Mouse (Mus musculus) lung, adult 2 months (tissue): ENCODE measurements around the gene Oaz3. TPM values are rescaled to one million over a fixed set of nuclear protein-coding genes. Genes with fewer than 3 reads are reported as not detected.

Experiments
- DNase-seq: peaks from one replicate; pipeline ENCODE4 v3.0.0; 2022
- H3K4me1 ChIP-seq: fragments of 200-500 bp; 2 replicates; pipeline ENCODE4 v1.6.1; 2011; ENCODE audit warnings: low read length; ENCODE audit not compliant: control insufficient read depth, insufficient read depth
- H3K4me3 ChIP-seq: fragments of 200-500 bp; replicated peaks from 2 replicates; pipeline ENCODE3; 2011; ENCODE audit warnings: low read depth, mild to moderate bottlenecking, control low read depth, low read length; ENCODE audit errors: extremely low read depth
- CTCF ChIP-seq: fragments of 200-500 bp; IDR thresholded peaks from 2 replicates; pipeline ENCODE4 v1.5.1; 2011; ENCODE audit warnings: mild to moderate bottlenecking, low read length, control low read depth; ENCODE audit not compliant: insufficient read depth
- POLR2A ChIP-seq: fragments of 200-500 bp; IDR thresholded peaks from 2 replicates; pipeline ENCODE4 v1.6.1; 2011; ENCODE audit warnings: low read depth, mild to moderate bottlenecking, control low read depth, low read length, borderline replicate concordance; ENCODE audit errors: extremely low read depth
- WGBS: fragments of 180-500 bp; shearing (Covaris S2); methylation state at CpG from one replicate; pipeline ENCODE4 v1.1.7; 2018; 5-methylcytosine and 5-hydroxymethylcytosine counted together
- polyA plus RNA-seq: library from polyadenylated mRNA; depleted of rRNA; stranded (reverse); fragments of >200 nt; gene quantifications from 2 replicates; pipeline ENCODE4 v1.2.3, GENCODE M21; 2012; rRNA removed

Gene Oaz3
- polyA plus RNA-seq, 1 experiment, result not detected

GRCm38 (mm10) chr3:94391001-94391400 is 52.7 kb downstream of the Oaz3 start:
- Histone ChIP-seq H3K4me1 (no peaks in the 10 kb centered on the region), H3K4me3 (no peak overlapping the region)
- WGBS, result 82% methylated on average over 5 of the region's 5 CpGs
- no peak for TF ChIP-seq CTCF
- no peak for TF ChIP-seq POLR2A
- no peak for DNase-seq

GRCm38 (mm10) chr3:94389420-94389819 is 54.3 kb downstream of the Oaz3 start:
- no peaks in the 10 kb centered on the region for H3K4me1 ChIP-seq
- WGBS, result 89% methylated on average over 16 of the region's 16 CpGs
- no peak for DNase-seq
- TF ChIP-seq POLR2A (no peak), CTCF (no peak)
- H3K4me3 ChIP-seq, result no peak overlapping the region

DNA sequence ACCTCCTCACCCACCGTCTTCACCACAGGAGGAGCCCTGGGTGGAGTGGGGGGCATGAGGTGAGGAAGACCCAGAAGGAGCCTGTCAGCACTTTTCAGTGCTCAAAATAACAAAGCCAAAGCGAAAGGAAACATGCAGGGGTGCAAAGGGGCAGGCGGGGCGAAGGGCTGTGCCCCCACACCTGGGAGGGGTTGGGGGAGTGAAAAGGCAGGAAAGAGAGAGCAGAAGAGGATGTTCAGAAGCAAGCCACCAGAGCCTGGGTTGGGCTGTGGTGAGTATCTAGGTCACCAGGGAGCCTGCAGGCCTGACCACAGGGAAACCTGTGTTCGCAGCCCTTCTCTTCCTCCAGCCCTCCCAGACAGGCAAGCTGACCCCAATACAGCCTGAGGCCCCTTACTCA is 55.7 kb downstream of the Oaz3 start:
- no peak for DNase-seq
- WGBS, result 64% methylated on average over 5 of the region's 5 CpGs
- Histone ChIP-seq H3K4me3 (no peak overlapping the region), H3K4me1 (no peaks in the 10 kb centered on the region)
- TF ChIP-seq CTCF (no peak), POLR2A (no peak)

DNA sequence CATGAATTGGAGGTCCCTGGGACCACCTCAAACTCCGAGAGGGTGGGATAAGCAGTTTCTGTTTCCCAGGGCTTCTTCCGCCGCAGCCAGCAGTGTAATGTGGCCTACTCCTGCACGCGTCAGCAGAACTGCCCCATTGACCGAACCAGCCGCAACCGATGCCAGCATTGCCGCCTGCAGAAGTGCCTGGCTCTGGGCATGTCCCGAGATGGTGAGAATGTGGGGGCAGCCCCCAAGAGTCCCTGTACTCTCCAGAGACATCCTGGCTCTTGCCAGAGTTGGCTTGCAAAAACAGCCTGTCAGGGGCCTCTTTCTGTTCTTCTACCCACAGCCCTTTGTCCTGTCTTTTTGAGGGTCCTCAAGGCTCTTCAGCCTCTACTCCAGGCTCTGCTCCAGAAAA is 56.3 kb downstream of the Oaz3 start:
- TF ChIP-seq POLR2A, result no peak
- no peak for TF ChIP-seq CTCF
- DNase-seq, result no peak
- H3K4me1 ChIP-seq, result no peaks in the 10 kb centered on the region
- 90% methylated on average over 10 of the region's 10 CpGs for WGBS
- no peak overlapping the region for H3K4me3 ChIP-seq

DNA sequence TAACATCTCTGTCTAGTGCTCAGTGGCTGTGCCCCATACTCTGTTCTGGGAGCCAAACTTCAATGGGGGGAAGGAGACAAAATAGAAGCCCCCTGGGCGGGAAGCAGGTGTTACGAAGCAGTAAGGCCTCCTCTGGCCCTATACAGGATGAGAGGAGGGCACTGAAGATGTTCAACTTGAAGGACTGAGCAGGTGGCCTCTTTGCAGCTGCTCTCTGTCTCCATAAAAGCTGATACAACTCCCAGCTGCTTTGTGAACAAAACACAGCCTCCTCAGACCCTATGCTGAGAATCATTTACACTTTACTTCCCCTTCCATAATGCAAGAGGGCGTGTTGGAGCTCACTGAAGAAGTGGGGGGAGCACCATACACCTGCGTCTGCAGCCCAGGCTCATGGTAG is 57.0 kb downstream of the Oaz3 start:
- Histone ChIP-seq H3K4me1 (no peaks in the 10 kb centered on the region), H3K4me3 (no peak overlapping the region)
- TF ChIP-seq POLR2A, result no peak
- no peak for TF ChIP-seq CTCF
- DNase-seq, result no peak
- WGBS, result 57% methylated on average over 4 of the region's 4 CpGs

- DNase-seq, result no peak
- WGBS, result 58% methylated on average over 3 of the region's 3 CpGs
- no peak for TF ChIP-seq POLR2A
- no peak for TF ChIP-seq CTCF
These were observed 60.2 kb downstream of the Oaz3 start for GRCm38 (mm10) chr3:94383476-94383875.

More at GRCm38 (mm10) chr3:94383476-94383875, 60.2 kb downstream of the Oaz3 start:
- Histone ChIP-seq H3K4me3 (no peak overlapping the region), H3K4me1 (no peaks in the 10 kb centered on the region)

Other genes with a start within 250 kb of the Oaz3 start
- gene Gm5286, start 247.2 kb downstream of the Oaz3 start, polyA plus RNA-seq, result not detected in 2 replicates
- not detected in 2 replicates for gene Gm4778, start 179.9 kb downstream of the Oaz3 start, polyA plus RNA-seq
- 1.2 and 2.1 TPM in 2 replicates for gene Them4, start 133.8 kb downstream of the Oaz3 start, polyA plus RNA-seq
- gene Them5, start 101.8 kb downstream of the Oaz3 start, polyA plus RNA-seq, result 0.26 and 24.4 TPM in 2 replicates
- 0.37 and 0.83 TPM in 2 replicates for gene C2cd4d, start 81.5 kb downstream of the Oaz3 start, polyA plus RNA-seq
- gene Rorc, start 71.1 kb downstream of the Oaz3 start, polyA plus RNA-seq, result 6.3 and 7.9 TPM in 2 replicates
- gene Lingo4, start 45.4 kb downstream of the Oaz3 start, polyA plus RNA-seq, result 0.12 and 0.17 TPM in 2 replicates
- gene Tdrkh, start 30.6 kb downstream of the Oaz3 start, polyA plus RNA-seq, result 0.17 and 0.44 TPM in 2 replicates
- 18.2 and 22.6 TPM in 2 replicates for gene Mrpl9, start 597 bp downstream of the Oaz3 start, polyA plus RNA-seq
- 1.2 and 2.1 TPM in 2 replicates for gene Celf3, start 34.4 kb upstream of the Oaz3 start, polyA plus RNA-seq
- 2.3 and 2.5 TPM in 2 replicates for gene Riiad1, start 36.4 kb upstream of the Oaz3 start, polyA plus RNA-seq
- gene Snx27, start 138.8 kb upstream of the Oaz3 start, polyA plus RNA-seq, result 7.8 and 10.8 TPM in 2 replicates
- not detected in 2 replicates for gene Gm10972, start 199.2 kb upstream of the Oaz3 start, polyA plus RNA-seq
- gene Tuft1, start 215.0 kb upstream of the Oaz3 start, polyA plus RNA-seq, result 12.8 and 22.1 TPM in 2 replicates
- gene Selenbp2, start 249.6 kb upstream of the Oaz3 start, polyA plus RNA-seq, result 7.2 and 16.1 TPM in 2 replicates